Mouse (Mus musculus): ENCODE results near the gene Snx10.
A peak's percentile ranks its signal among the peaks of the same experiment; 100 is the strongest.

Snx10 gene

GRCm38 (mm10) chr6:51533467-51534200 lies 9.9 kb downstream of the Snx10 start:
- no peak for DNase-seq (ENCODE audit: low read depth, low spot score)

GRCm38 (mm10) chr6:51535571-51535970 lies 11.9 kb downstream of the Snx10 start:
- DNase-seq (ENCODE audit: low read depth, low spot score), result no peak

GRCm38 (mm10) chr6:51540525-51540924 lies 16.8 kb downstream of the Snx10 start:
- DNase-seq (ENCODE audit: low read depth, low spot score), result no peak

GRCm38 (mm10) chr6:51541422-51541821 lies 17.7 kb downstream of the Snx10 start:
- DNase-seq (ENCODE audit: low read depth, low spot score), result no peak

GRCm38 (mm10) chr6:51542147-51542546 lies 18.4 kb downstream of the Snx10 start:
- DNase-seq (ENCODE audit: low read depth, low spot score), result no peak

- DNase-seq (ENCODE audit: low read depth, low spot score), result no peak
These were observed 20.0 kb downstream of the Snx10 start for GRCm38 (mm10) chr6:51543639-51544117.

- DNase-seq (ENCODE audit: low read depth, low spot score), result no peak
These were observed 20.5 kb downstream of the Snx10 start for GRCm38 (mm10) chr6:51544118-51544681.

GRCm38 (mm10) chr6:51545219-51545859 lies 21.6 kb downstream of the Snx10 start:
- DNase-seq (ENCODE audit: low read depth, low spot score), result no peak

- no peak for DNase-seq (ENCODE audit: low read depth, low spot score)
These were observed 22.4 kb downstream of the Snx10 start for GRCm38 (mm10) chr6:51546085-51546484.

- no peak for DNase-seq (ENCODE audit: low read depth, low spot score)
These were observed 25.1 kb downstream of the Snx10 start for GRCm38 (mm10) chr6:51548757-51549156.

- no peak for DNase-seq (ENCODE audit: low read depth, low spot score)
These were observed 27.6 kb downstream of the Snx10 start for GRCm38 (mm10) chr6:51551267-51551802.

GRCm38 (mm10) chr6:51556562-51556961 lies 32.9 kb downstream of the Snx10 start:
- DNase-seq (ENCODE audit: low read depth, low spot score), result no peak

GRCm38 (mm10) chr6:51558311-51558710 lies 34.6 kb downstream of the Snx10 start:
- DNase-seq (ENCODE audit: low read depth, low spot score), result no peak

GRCm38 (mm10) chr6:51566771-51567680 lies 43.3 kb downstream of the Snx10 start:
- DNase-seq (ENCODE audit: low read depth, low spot score), result peak; percentile 19

GRCm38 (mm10) chr6:51569086-51569485 lies 45.4 kb downstream of the Snx10 start:
- no peak for DNase-seq (ENCODE audit: low read depth, low spot score)

GRCm38 (mm10) chr6:51573136-51573535 lies 49.4 kb downstream of the Snx10 start:
- no peak for DNase-seq (ENCODE audit: low read depth, low spot score)

- DNase-seq (ENCODE audit: low read depth, low spot score), result no peak
These were observed 50.4 kb downstream of the Snx10 start for GRCm38 (mm10) chr6:51574132-51574531.

GRCm38 (mm10) chr6:51578415-51578814 lies 54.7 kb downstream of the Snx10 start:
- DNase-seq (ENCODE audit: low read depth, low spot score), result no peak

- DNase-seq (ENCODE audit: low read depth, low spot score), result peak; percentile 87
These were observed 56.5 kb downstream of the Snx10 start for GRCm38 (mm10) chr6:51580040-51580680.

GRCm38 (mm10) chr6:51581418-51581817 lies 57.7 kb downstream of the Snx10 start:
- no peak for DNase-seq (ENCODE audit: low read depth, low spot score)

- DNase-seq (ENCODE audit: low read depth, low spot score), result no peak
These were observed 58.4 kb downstream of the Snx10 start for GRCm38 (mm10) chr6:51582051-51582450.

Data from embryo, embryonic 11.5 days (tissue).